Mouse (Mus musculus): ENCODE measurements at regions not wholly inside any gene's neighbourhood (a gene's known extent, or its start where the extent isn't known, plus 50 kb on each side); places are given as distances from the start of the nearest gene placed in this dataset.

- no peak for TF ChIP-seq ZC3H11A (IDR thresholded peaks at IDR 0.05; ENCODE audit: borderline replicate concordance, low read depth, low read length)
- no peak for TF ChIP-seq HCFC1 (IDR thresholded peaks at IDR 0.05; ENCODE audit: borderline replicate concordance, insufficient read depth, low read length)
- no peak for TF ChIP-seq CHD2 (IDR thresholded peaks at IDR 0.05; ENCODE audit: low read depth, low read length)
- TF ChIP-seq ZNF384 (IDR thresholded peaks at IDR 0.05; ENCODE audit: low read depth, low read length), result no peak
These were observed 55.7 kb upstream of the Atg10 start for GRCm38 (mm10) chr13:91279487-91279886.
